Mouse (Mus musculus) testis, adult 2 months (tissue): ENCODE data around the gene Cpa3. TPM values are rescaled to one million over a fixed set of nuclear protein-coding genes. Genes with fewer than 3 reads are reported as not detected.

Experiments
- H3K27ac ChIP-seq: fragments of 200-500 bp; 2 replicates; pipeline ENCODE4 v1.5.1; 2012; ENCODE audit warnings: low read depth, low read length; ENCODE audit not compliant: control insufficient read depth, insufficient read depth
- H3K27me3 ChIP-seq: fragments of 200-500 bp; 2 replicates; pipeline ENCODE4 v1.6.1; 2012; ENCODE audit warnings: mild to moderate bottlenecking, low read length, moderate library complexity; ENCODE audit not compliant: control insufficient read depth, insufficient read depth
- H3K36me3 ChIP-seq: fragments of 200-500 bp; 2 replicates; pipeline ENCODE4 v1.6.1; 2012; ENCODE audit warnings: mild to moderate bottlenecking, low read length; ENCODE audit not compliant: control insufficient read depth, insufficient read depth
- H3K4me1 ChIP-seq: fragments of 200-500 bp; 2 replicates; pipeline ENCODE4 v1.6.1; 2012; ENCODE audit warnings: low read length; ENCODE audit not compliant: control insufficient read depth, insufficient read depth
- H3K4me3 ChIP-seq: fragments of 200-500 bp; 2 replicates; pipeline ENCODE4 v1.5.1; 2012; ENCODE audit warnings: low read depth, mild to moderate bottlenecking, low read length, moderate library complexity, mixed read lengths; ENCODE audit not compliant: control insufficient read depth
- CTCF ChIP-seq: fragments of 200-500 bp; IDR thresholded peaks from 2 replicates; pipeline ENCODE4 v1.5.1; 2012; ENCODE audit warnings: low read depth, mild to moderate bottlenecking, inconsistent platforms, low read length, moderate library complexity; ENCODE audit not compliant: control insufficient read depth, insufficient read depth, insufficient replicate concordance
- POLR2A ChIP-seq: fragments of 200-500 bp; IDR thresholded peaks from 2 replicates; pipeline ENCODE4 v1.6.1; 2012; ENCODE audit warnings: low read depth, mild to moderate bottlenecking, inconsistent platforms, low read length, moderate library complexity; ENCODE audit not compliant: control insufficient read depth
- polyA plus RNA-seq: library from polyadenylated mRNA; depleted of rRNA; stranded (reverse); fragments of >200 nt; gene quantifications from 2 replicates; pipeline ENCODE4 v1.2.3, GENCODE M21; 2012; rRNA removed

Gene Cpa3
- 0.07 and 0.33 TPM in 2 replicates for polyA plus RNA-seq

DNA sequence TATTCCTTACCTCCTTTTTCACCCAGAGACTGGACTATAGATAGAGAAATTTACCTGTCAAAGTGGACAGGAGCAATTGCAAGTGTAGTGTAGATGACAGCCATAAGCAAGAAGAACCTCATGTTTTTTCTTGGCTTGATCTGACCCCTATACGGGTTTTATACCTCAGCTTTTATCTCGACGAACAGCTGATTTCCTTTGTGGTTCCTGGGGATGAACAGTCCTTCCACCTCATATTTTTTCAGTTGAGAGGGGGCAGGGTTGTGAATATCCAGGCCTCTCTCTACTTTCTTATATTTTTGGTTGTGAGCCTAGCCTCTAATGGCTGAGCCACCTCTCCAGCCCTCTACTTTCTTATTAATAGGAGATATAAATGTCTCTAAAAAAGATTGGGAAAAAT, at the start of gene Cpa3:
TSS of gene Cpa3 (minus strand) at position 132 of the 400 bp plus-strand sequence.
- Histone ChIP-seq H3K4me1 (no peaks in the 10 kb centered on the region), H3K4me3 (no peak within 1 kb of the TSS), H3K27ac (no peak within 1 kb of the TSS), H3K36me3 (no peaks in the 10 kb centered on the region), H3K27me3 (no peaks in the 10 kb centered on the region)
- no peak for TF ChIP-seq CTCF
- no peak for TF ChIP-seq POLR2A

DNA sequence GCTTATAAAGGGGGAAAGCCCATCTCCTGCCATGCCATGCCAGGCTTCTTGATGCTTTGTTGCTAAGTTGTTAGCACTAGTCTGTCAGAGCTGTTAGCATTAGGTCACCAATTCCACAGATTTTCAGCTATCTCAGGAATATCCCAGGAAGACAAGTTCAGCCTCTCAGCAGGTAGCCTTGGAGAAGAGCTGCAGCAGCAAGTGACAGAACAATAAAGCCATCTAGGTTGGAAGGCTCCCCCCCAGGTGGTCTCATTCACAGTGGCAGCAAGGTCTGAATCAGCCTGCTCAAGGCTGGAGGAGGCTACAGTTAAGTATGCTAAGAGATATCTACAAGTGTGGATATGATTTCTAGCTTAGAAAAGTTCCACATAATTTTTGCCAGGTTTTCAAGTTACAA, 49.4 kb upstream of the Cpa3 start:
- TF ChIP-seq POLR2A (no peak), CTCF (no peak)
- Histone ChIP-seq H3K4me1 (no peaks in the 10 kb centered on the region), H3K4me3 (no peak overlapping the region), H3K36me3 (no peaks in the 10 kb centered on the region), H3K27ac (no peak overlapping the region), H3K27me3 (no peaks in the 10 kb centered on the region)

DNA sequence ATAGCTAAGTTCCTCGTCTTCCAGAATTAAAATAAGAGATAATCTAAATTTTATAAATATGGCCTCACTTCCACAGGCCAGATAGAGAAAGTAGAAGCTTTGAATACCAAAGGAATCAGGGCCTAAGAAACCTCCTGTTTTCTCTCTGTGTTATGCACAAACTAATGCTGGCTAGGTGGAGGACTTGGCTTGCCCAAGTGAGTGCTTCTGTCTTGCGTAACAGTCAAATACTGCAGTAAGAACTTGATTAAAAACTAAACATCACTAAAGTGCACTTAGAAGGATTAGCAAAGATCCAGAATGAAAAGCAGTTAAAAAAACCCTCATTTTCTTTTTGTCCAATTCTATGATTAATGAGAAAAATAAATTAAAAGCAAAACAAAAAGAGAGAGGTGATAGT, 46.8 kb upstream of the Cpa3 start:
- no peaks in the 10 kb centered on the region for H3K27me3 ChIP-seq
- no peak overlapping the region for H3K4me3 ChIP-seq
- H3K4me1 ChIP-seq, result no peaks in the 10 kb centered on the region
- no peaks in the 10 kb centered on the region for H3K36me3 ChIP-seq
- no peak overlapping the region for H3K27ac ChIP-seq
- TF ChIP-seq POLR2A (no peak), CTCF (no peak)

- TF ChIP-seq POLR2A (no peak), CTCF (no peak)
- no peak overlapping the region for H3K27ac ChIP-seq
- H3K36me3 ChIP-seq, result no peaks in the 10 kb centered on the region
- no peaks in the 10 kb centered on the region for H3K27me3 ChIP-seq
- H3K4me1 ChIP-seq, result no peaks in the 10 kb centered on the region
- H3K4me3 ChIP-seq, result no peak overlapping the region
Measured at GRCm38 (mm10) chr3:20281796-20282195, 39.8 kb upstream of the Cpa3 start.

- Histone ChIP-seq H3K36me3 (no peaks in the 10 kb centered on the region), H3K4me3 (no peak within 1 kb of the TSS), H3K27ac (no peak within 1 kb of the TSS), H3K4me1 (no peaks in the 10 kb centered on the region), H3K27me3 (no peaks in the 10 kb centered on the region)
- no peak for TF ChIP-seq CTCF
- TF ChIP-seq POLR2A, result no peak
Measured at GRCm38 (mm10) chr3:20275633-20276032, 33.7 kb upstream of the Cpa3 start, which contains the start of gene Cpb1. Gene Cpb1 (minus strand): TSS chr3:20275733.

- H3K27me3 ChIP-seq, result no peaks in the 10 kb centered on the region
- TF ChIP-seq POLR2A, result no peak
- no peak for TF ChIP-seq CTCF
- no peaks in the 10 kb centered on the region for H3K36me3 ChIP-seq
- H3K4me3 ChIP-seq, result no peak overlapping the region
- no peak overlapping the region for H3K27ac ChIP-seq
- H3K4me1 ChIP-seq, result no peaks in the 10 kb centered on the region
Measured at GRCm38 (mm10) chr3:20254566-20255479, 12.8 kb upstream of the Cpa3 start.

DNA sequence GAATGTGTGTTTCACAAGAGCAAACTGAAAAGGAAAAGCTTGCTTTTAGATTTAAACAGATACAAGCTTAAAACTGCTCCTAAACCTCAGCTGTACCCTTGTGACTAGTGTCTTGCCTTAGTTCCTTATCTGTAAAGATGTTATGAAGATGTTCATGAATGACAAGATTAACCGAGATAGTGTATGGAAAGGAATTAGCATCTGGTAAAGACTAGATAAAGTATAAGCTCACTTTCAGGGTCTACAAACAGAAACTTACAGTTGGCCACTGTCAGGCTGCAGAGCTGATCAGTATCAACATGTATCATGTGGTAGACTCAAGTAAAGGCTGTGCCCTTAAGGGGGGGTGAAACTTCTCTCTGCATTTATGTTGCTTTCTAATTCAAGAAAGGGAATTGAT, 1.9 kb upstream of the Cpa3 start:
- H3K27me3 ChIP-seq, result no peaks in the 10 kb centered on the region
- H3K4me3 ChIP-seq, result no peak overlapping the region
- H3K4me1 ChIP-seq, result no peaks in the 10 kb centered on the region
- H3K27ac ChIP-seq, result no peak overlapping the region
- TF ChIP-seq CTCF, result no peak
- TF ChIP-seq POLR2A, result no peak
- no peaks in the 10 kb centered on the region for H3K36me3 ChIP-seq

- Histone ChIP-seq H3K27ac (no peak overlapping the region), H3K36me3 (no peaks in the 10 kb centered on the region), H3K27me3 (no peaks in the 10 kb centered on the region), H3K4me3 (no peak overlapping the region), H3K4me1 (no peaks in the 10 kb centered on the region)
- TF ChIP-seq CTCF (no peak), POLR2A (no peak)
Measured at GRCm38 (mm10) chr3:20239741-20240140, 2.2 kb downstream of the Cpa3 start.
